Mouse (Mus musculus) CH12.LX (cell line): Measurements from ENCODE around the gene Tstd1. TPM values are rescaled to one million over a fixed set of nuclear protein-coding genes. Genes with fewer than 3 reads are reported as not detected.
A peak's percentile ranks its signal among the peaks of the same experiment; 100 is the strongest.

ENCODE experiments used
- DNase-seq: peaks from one replicate; pipeline ENCODE4 v3.0.0-alpha.2; 2013; ENCODE audit errors: extremely low read depth
- H3K27ac ChIP-seq: 2 replicates; pipeline ENCODE4 v1.5.1; 2012; ENCODE audit warnings: low read depth, mild to moderate bottlenecking, control low read depth, moderate library complexity; ENCODE audit not compliant: insufficient read depth
- H3K27me3 ChIP-seq: replicated peaks from 2 replicates; pipeline ENCODE3; 2012; ENCODE audit warnings: inconsistent platforms
- H3K36me3 ChIP-seq, 2 experiments: replicated peaks in 1 of 2; 2 replicates each; pipeline versions ENCODE3 to v1.6.1; 2012; ENCODE audit warnings: inconsistent platforms in 1 of 2, low read length in 1 of 2, mild to moderate bottlenecking in 1 of 2, mixed read lengths in 1 of 2, moderate library complexity in 1 of 2; ENCODE audit not compliant: control insufficient read depth in 1 of 2, insufficient read depth in 1 of 2
- H3K4me1 ChIP-seq, 2 experiments: 2 replicates each; pipeline ENCODE4 v1.6.1; 2012; ENCODE audit warnings: inconsistent platforms in 1 of 2, moderate library complexity in 1 of 2; ENCODE audit not compliant: insufficient read depth in 2 of 2, control insufficient read depth in 1 of 2
- H3K4me2 ChIP-seq: 2 replicates; pipeline ENCODE4 v1.6.1; 2012; ENCODE audit warnings: low read depth, mild to moderate bottlenecking, control low read depth; ENCODE audit not compliant: poor library complexity, insufficient read depth, severe bottlenecking
- H3K4me3 ChIP-seq, 3 experiments: fragments of 150-350 bp in 1 of 3; sonication (generic) in 1 of 3; replicated peaks in 1 of 3; 2 replicates each; pipeline versions ENCODE3 to v1.5.1; 2011 to 2012; ENCODE audit warnings: low read depth in 2 of 3, low read length in 2 of 3, mild to moderate bottlenecking in 2 of 3, moderate library complexity in 2 of 3, control low read depth in 1 of 3, improper control_type of control experiment in 1 of 3, inconsistent platforms in 1 of 3, mixed read lengths in 1 of 3; ENCODE audit not compliant: poor library complexity in 1 of 3
- H3K79me2 ChIP-seq: replicated peaks from 2 replicates; pipeline ENCODE4 v1.6.1; 2012; ENCODE audit warnings: mild to moderate bottlenecking, moderate library complexity; ENCODE audit not compliant: control insufficient read depth, poor library complexity, insufficient read depth, severe bottlenecking; ENCODE audit errors: extremely low read depth
- H3K9ac ChIP-seq: 2 replicates; pipeline ENCODE4 v1.6.1; 2012; ENCODE audit warnings: low read depth, mild to moderate bottlenecking, control low read depth, moderate library complexity; ENCODE audit not compliant: insufficient read depth
- H3K9me3 ChIP-seq: replicated peaks from 2 replicates; pipeline ENCODE3; 2012; ENCODE audit warnings: low read length, inconsistent platforms, mixed read lengths
- BHLHE40 ChIP-seq: IDR thresholded peaks from 2 replicates; pipeline ENCODE4 v1.6.1; 2011; ENCODE audit warnings: mild to moderate bottlenecking, low read depth, low read length, improper control_type of control experiment
- CHD1 ChIP-seq: IDR thresholded peaks from 2 replicates; pipeline ENCODE4 v1.6.1; 2012; ENCODE audit warnings: low read depth, low read length, improper control_type of control experiment, inconsistent platforms
- CHD2 ChIP-seq: IDR thresholded peaks from 2 replicates; pipeline ENCODE4 v1.6.1; 2011; ENCODE audit warnings: low read length, improper control_type of control experiment
- CTCF ChIP-seq, 2 experiments: IDR thresholded peaks in 1 of 2; conservative IDR thresholded peaks in 1 of 2; 2 replicates each; pipeline ENCODE4 v1.5.1; 2011 to 2012; ENCODE audit warnings: low read depth in 2 of 2, low read length in 2 of 2, improper control_type of control experiment in 1 of 2, inconsistent platforms in 1 of 2, mild to moderate bottlenecking in 1 of 2, moderate library complexity in 1 of 2
- E2F4 ChIP-seq: IDR thresholded peaks from 2 replicates; pipeline ENCODE4 v1.6.1; 2011; ENCODE audit warnings: low read depth, low read length, improper control_type of control experiment; ENCODE audit not compliant: insufficient replicate concordance
- ELF1 ChIP-seq: IDR thresholded peaks from 2 replicates; pipeline ENCODE4 v1.6.1; 2014; ENCODE audit warnings: low read depth, mild to moderate bottlenecking, inconsistent platforms, low read length, improper control_type of control experiment
- EP300 ChIP-seq: IDR thresholded peaks from 2 replicates; pipeline ENCODE4 v1.6.1; 2011; ENCODE audit warnings: low read length, improper control_type of control experiment
- ETS1 ChIP-seq: conservative IDR thresholded peaks from 2 replicates; pipeline ENCODE4 v1.6.1; 2012; ENCODE audit warnings: low read depth, mild to moderate bottlenecking, inconsistent platforms, low read length, improper control_type of control experiment, moderate library complexity
- GABPA ChIP-seq: IDR thresholded peaks from 2 replicates; pipeline ENCODE4 v1.6.1; 2012; ENCODE audit warnings: low read depth, low read length, improper control_type of control experiment, inconsistent platforms; ENCODE audit not compliant: insufficient replicate concordance
- HCFC1 ChIP-seq: IDR thresholded peaks from 2 replicates; pipeline ENCODE4 v1.6.1; 2012; ENCODE audit warnings: low read depth, mild to moderate bottlenecking, inconsistent platforms, low read length, improper control_type of control experiment
- IRF4 ChIP-seq: IDR thresholded peaks from 2 replicates; pipeline ENCODE4 v1.6.1; 2014; ENCODE audit warnings: low read depth, mild to moderate bottlenecking, inconsistent platforms, low read length, improper control_type of control experiment
- JUN ChIP-seq: IDR thresholded peaks from 2 replicates; pipeline ENCODE4 v1.6.1; 2011; ENCODE audit warnings: low read depth, mild to moderate bottlenecking, low read length, improper control_type of control experiment, moderate library complexity; ENCODE audit not compliant: insufficient read depth
- JUND ChIP-seq: conservative IDR thresholded peaks from 2 replicates; pipeline ENCODE4 v1.6.1; 2011; ENCODE audit warnings: low read depth, low read length, improper control_type of control experiment
- KAT2A ChIP-seq: IDR thresholded peaks from 2 replicates; pipeline ENCODE4 v1.6.1; 2012; ENCODE audit warnings: low read length, improper control_type of control experiment, inconsistent platforms; ENCODE audit not compliant: insufficient replicate concordance
- MAFK ChIP-seq: IDR thresholded peaks from 2 replicates; pipeline ENCODE4 v1.6.1; 2011; ENCODE audit warnings: low read length, improper control_type of control experiment; ENCODE audit not compliant: insufficient replicate concordance
- MAX ChIP-seq: IDR thresholded peaks from 2 replicates; pipeline ENCODE4 v1.6.1; 2011; ENCODE audit warnings: low read length, improper control_type of control experiment
- MAZ ChIP-seq: IDR thresholded peaks from 2 replicates; pipeline ENCODE4 v1.6.1; 2012; ENCODE audit warnings: low read depth, mild to moderate bottlenecking, inconsistent platforms, low read length, improper control_type of control experiment, moderate library complexity
- MEF2A ChIP-seq: IDR thresholded peaks from 2 replicates; pipeline ENCODE4 v1.6.1; 2014; ENCODE audit warnings: low read depth, mild to moderate bottlenecking, inconsistent platforms, low read length, improper control_type of control experiment, borderline replicate concordance
- MXI1 ChIP-seq: IDR thresholded peaks from 2 replicates; pipeline ENCODE4 v1.6.1; 2011; ENCODE audit warnings: mild to moderate bottlenecking, low read depth, low read length, improper control_type of control experiment
- MYC ChIP-seq: IDR thresholded peaks from 2 replicates; pipeline ENCODE4 v1.6.1; 2011; ENCODE audit warnings: low read depth, mild to moderate bottlenecking, improper control_type of control experiment, low read length
- NELFE ChIP-seq: IDR thresholded peaks from 2 replicates; pipeline ENCODE4 v1.6.1; 2011; ENCODE audit warnings: low read depth, low read length, improper control_type of control experiment
- NRF1 ChIP-seq: IDR thresholded peaks from 2 replicates; pipeline ENCODE4 v1.6.1; 2014; ENCODE audit warnings: low read depth, mild to moderate bottlenecking, inconsistent platforms, low read length, improper control_type of control experiment, moderate library complexity
- PAX5 ChIP-seq: IDR thresholded peaks from 2 replicates; pipeline ENCODE4 v1.6.1; 2012; ENCODE audit warnings: low read length, inconsistent platforms, mixed read lengths
- POLR2A ChIP-seq: IDR thresholded peaks from 2 replicates; pipeline ENCODE4 v1.6.1; 2011; ENCODE audit warnings: low read depth, mild to moderate bottlenecking, improper control_type of control experiment, low read length
- POLR2AphosphoS2 ChIP-seq: IDR thresholded peaks from 2 replicates; pipeline ENCODE4 v1.6.1; 2011; ENCODE audit warnings: low read depth, low read length, improper control_type of control experiment
- RAD21 ChIP-seq: IDR thresholded peaks from 2 replicates; pipeline ENCODE4 v1.6.1; 2011; ENCODE audit warnings: low read depth, mild to moderate bottlenecking, low read length, improper control_type of control experiment, moderate library complexity
- RCOR1 ChIP-seq: conservative IDR thresholded peaks from 2 replicates; pipeline ENCODE4 v1.6.1; 2012; ENCODE audit warnings: low read depth, mild to moderate bottlenecking, inconsistent platforms, low read length, improper control_type of control experiment
- SIN3A ChIP-seq: IDR thresholded peaks from 2 replicates; pipeline ENCODE4 v1.6.1; 2012; ENCODE audit warnings: low read length, improper control_type of control experiment, inconsistent platforms
- SMC3 ChIP-seq: IDR thresholded peaks from 2 replicates; pipeline ENCODE4 v1.6.1; 2011; ENCODE audit warnings: low read depth, low read length, improper control_type of control experiment
- TBP ChIP-seq: conservative IDR thresholded peaks from 2 replicates; pipeline ENCODE4 v1.6.1; 2011; ENCODE audit warnings: low read depth, low read length, improper control_type of control experiment
- TCF12 ChIP-seq: IDR thresholded peaks from 2 replicates; pipeline ENCODE4 v1.6.1; 2014; ENCODE audit warnings: low read depth, mild to moderate bottlenecking, inconsistent platforms, low read length, improper control_type of control experiment
- UBTF ChIP-seq: IDR thresholded peaks from 2 replicates; pipeline ENCODE4 v1.6.1; 2012; ENCODE audit warnings: low read depth, mild to moderate bottlenecking, inconsistent platforms, low read length, improper control_type of control experiment, moderate library complexity
- USF1 ChIP-seq: IDR thresholded peaks from 2 replicates; pipeline ENCODE4 v1.6.1; 2014; ENCODE audit warnings: low read depth, mild to moderate bottlenecking, inconsistent platforms, low read length, improper control_type of control experiment
- USF2 ChIP-seq: conservative IDR thresholded peaks from 2 replicates; pipeline ENCODE4 v1.6.1; 2011; ENCODE audit warnings: low read depth, low read length, improper control_type of control experiment
- ZC3H11A ChIP-seq: IDR thresholded peaks from 2 replicates; pipeline ENCODE4 v1.6.1; 2012; ENCODE audit warnings: low read depth, mild to moderate bottlenecking, inconsistent platforms, low read length, improper control_type of control experiment
- ZKSCAN1 ChIP-seq: IDR thresholded peaks from 2 replicates; pipeline ENCODE4 v1.6.1; 2012; ENCODE audit warnings: low read depth, inconsistent platforms, low read length, improper control_type of control experiment, borderline replicate concordance
- ZMIZ1 ChIP-seq: IDR thresholded peaks from 2 replicates; pipeline ENCODE4 v1.6.1; 2012; ENCODE audit warnings: low read depth, mild to moderate bottlenecking, inconsistent platforms, low read length, improper control_type of control experiment
- ZNF384 ChIP-seq: IDR thresholded peaks from 2 replicates; pipeline ENCODE4 v1.6.1; 2012; ENCODE audit warnings: low read depth, low read length, improper control_type of control experiment, inconsistent platforms
- dilution Hi-C: fragments of 300-500 bp; cut with MboI; formaldehyde crosslinking; loops from 2 replicates; pipeline ENCODE4 v1.14.3; 2020; ENCODE audit warnings: low sequenced_read_pairs; ENCODE audit not compliant: extremely low pct_unique_long_range_greater_than_20kb, extremely low pct_ligation_motif_present
- in situ Hi-C: fragments of 300-500 bp; cut with MboI; formaldehyde crosslinking; loops from 3 replicates; pipeline ENCODE4 v1.14.3; 2019; ENCODE audit warnings: low sequenced_read_pairs, low pct_ligation_motif_present, low pct_unique_long_range_greater_than_20kb, mixed read lengths
- polyA plus RNA-seq: library from polyadenylated mRNA; unstranded; fragments of >175 nt; gene quantifications from 2 replicates; pipeline ENCODE4 v1.2.1, GENCODE M21; 2012; ENCODE audit warnings: low read depth; ENCODE audit not compliant: insufficient read length
- total RNA-seq, 2 experiments: library from RNA; depleted of rRNA; stranded (reverse); fragments of 300-350 nt in 1 of 2; fragments of >200 nt in 1 of 2; gene quantifications; 2 replicates each; pipeline ENCODE4 v1.2.3; 2012 to 2014

Gene Tstd1
- total and polyA plus RNA-seq, 3 experiments = 1.4 to 3.5 (median 2.5) TPM

DNA sequence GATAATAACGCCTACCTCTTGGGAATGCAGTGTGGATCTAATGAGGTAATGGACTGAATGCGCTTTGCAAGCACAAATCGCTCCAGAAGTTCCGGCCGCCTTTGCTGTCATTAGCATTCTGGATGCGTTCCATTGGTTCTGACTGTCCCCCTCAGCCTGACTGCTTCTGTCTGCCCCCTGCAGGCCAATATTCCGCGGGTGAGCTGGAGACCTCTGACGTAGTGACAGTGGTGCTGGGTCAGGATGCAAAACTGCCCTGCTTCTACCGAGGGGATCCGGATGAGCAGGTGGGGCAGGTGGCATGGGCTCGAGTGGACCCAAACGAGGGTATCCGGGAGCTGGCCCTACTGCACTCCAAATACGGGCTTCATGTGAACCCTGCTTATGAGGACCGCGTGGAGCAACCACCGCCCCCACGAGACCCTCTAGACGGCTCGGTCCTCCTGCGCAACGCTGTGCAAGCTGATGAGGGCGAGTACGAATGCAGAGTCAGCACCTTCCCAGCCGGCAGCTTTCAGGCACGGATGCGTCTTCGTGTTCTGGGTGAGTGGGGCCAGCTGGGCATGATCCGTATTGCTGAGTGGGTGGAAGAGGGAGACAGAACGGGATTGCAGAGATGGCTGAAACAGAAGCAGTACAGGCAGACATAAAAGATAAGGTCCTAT is 38.6 kb upstream of the Tstd1 start:
- in situ Hi-C loops = no loop called here
- Histone ChIP-seq H3K4me2 (peak overlapping the region; percentile 80), H3K9ac (no peak overlapping the region), H3K36me3 (no peaks in the 10 kb centered on the region), H3K79me2 (no peaks in the 10 kb centered on the region), H3K9me3 (no peaks in the 10 kb centered on the region), H3K27me3 (peaks cover 9% of the 10 kb centered on the region), H3K4me1 (peaks cover 26 to 52% of the 10 kb centered on the region in 2 experiments), H3K27ac (no peak overlapping the region), H3K4me3 (peak overlapping the region; percentile 12 to 52 (median 23))
- TF ChIP-seq ELF1 (no peak), ETS1 (no peak; the same call in 1 of the 2 replicates), BHLHE40 (no peak), KAT2A (no peak), UBTF (no peak), E2F4 (no peak), RCOR1 (no peak), USF1 (no peak), JUN (no peak), NRF1 (no peak), SMC3 (peak; percentile 68), MEF2A (no peak), GABPA (no peak), SIN3A (no peak), EP300 (no peak), MAZ (0 out of 2 replicates have a peak, but pooled peaks have one; percentile 37), MAFK (peak; percentile 62; the same call in 1 of the 2 replicates), JUND (no peak), CTCF (conservative IDR thresholded peaks at IDR 0.05 in 1 of 2, IDR thresholded peaks at IDR 0.05 in 1 of 2; ENCODE audit: low read depth in 2 of 2, low read length in 2 of 2) (peak; percentile 25 to 85; a peak in 2 of 4 replicates), RAD21 (peak; percentile 45), ZNF384 (no peak), TCF12 (no peak), USF2 (no peak), CHD2 (no peak), ZMIZ1 (no peak), CHD1 (no peak), IRF4 (no peak), HCFC1 (no peak), TBP (no peak), ZC3H11A (no peak), PAX5 (no peak), POLR2AphosphoS2 (no peak), MXI1 (no peak), MYC (no peak), MAX (no peak), ZKSCAN1 (no peak), POLR2A (no peak), NELFE (no peak)
- peak; percentile 80 for DNase-seq
- dilution Hi-C loops = no loop called here
